Mouse (Mus musculus): ENCODE data around the gene Tmem151b. TPM values are rescaled to one million over a fixed set of nuclear protein-coding genes. Genes with fewer than 3 reads are reported as not detected.

Tmem151b gene
- polyA plus RNA-seq, 1 experiment from 2014 or later = 34.5 TPM

- no peaks in the 10 kb centered on the region for H3K27me3 ChIP-seq
- 0 out of 2 replicates have a peak, but pooled peaks cover 10% of the 10 kb centered on the region for H3K36me3 ChIP-seq
- H3K9me3 ChIP-seq = no peaks in the 10 kb centered on the region
- H3K27ac ChIP-seq (replicated peaks) = no peak overlapping the region
- H3K4me1 ChIP-seq = peaks cover 12% of the 10 kb centered on the region
- ATAC-seq (replicated peaks) = no peak
- no peak overlapping the region for H3K4me2 ChIP-seq (replicated peaks)
- H3K9ac ChIP-seq (replicated peaks) = no peak overlapping the region
- WGBS = 98% methylated on average over 6 of the region's 6 CpGs
- H3K4me3 ChIP-seq = no peak overlapping the region
These were observed 32.7 kb upstream of the Tmem151b start for GRCm38 (mm10) chr17:45582188-45582587.

- no peak for ATAC-seq (replicated peaks)
- no peak overlapping the region for H3K4me3 ChIP-seq
- H3K4me2 ChIP-seq (replicated peaks) = no peak overlapping the region
- no peak overlapping the region for H3K9ac ChIP-seq (replicated peaks)
- no peak overlapping the region for H3K27ac ChIP-seq (replicated peaks)
- H3K27me3 ChIP-seq = no peaks in the 10 kb centered on the region
- H3K4me1 ChIP-seq = peaks cover 12% of the 10 kb centered on the region
- H3K36me3 ChIP-seq = 0 out of 2 replicates have a peak, but pooled peaks cover 3% of the 10 kb centered on the region
- no peaks in the 10 kb centered on the region for H3K9me3 ChIP-seq
- WGBS = 17% methylated on average over 2 of the region's 2 CpGs
These were observed 32.1 kb upstream of the Tmem151b start for GRCm38 (mm10) chr17:45581567-45581983.

GRCm38 (mm10) chr17:45580958-45581477 is 31.5 kb upstream of the Tmem151b start:
- H3K9me3 ChIP-seq = no peaks in the 10 kb centered on the region
- H3K27ac ChIP-seq (replicated peaks) = no peak overlapping the region; the same call in 1 of the 2 replicates
- no peak overlapping the region for H3K9ac ChIP-seq (replicated peaks)
- H3K36me3 ChIP-seq = no peaks in the 10 kb centered on the region
- H3K27me3 ChIP-seq = no peaks in the 10 kb centered on the region
- no peak overlapping the region for H3K4me3 ChIP-seq
- ATAC-seq (replicated peaks) = 0 out of 2 replicates have a peak, but pooled peaks have one; percentile 13
- no peak overlapping the region for H3K4me2 ChIP-seq (replicated peaks)
- H3K4me1 ChIP-seq = peaks cover 12% of the 10 kb centered on the region
- 51% methylated on average over 12 of the region's 12 CpGs for WGBS

- ATAC-seq (replicated peaks) = no peak
- Histone ChIP-seq H3K9ac (replicated peaks) (no peak overlapping the region), H3K27ac (replicated peaks) (no peak overlapping the region), H3K36me3 (no peaks in the 10 kb centered on the region), H3K9me3 (no peaks in the 10 kb centered on the region), H3K27me3 (no peaks in the 10 kb centered on the region), H3K4me2 (replicated peaks) (no peak overlapping the region), H3K4me1 (peaks cover 11% of the 10 kb centered on the region), H3K4me3 (no peak overlapping the region)
- 89% methylated on average over 4 of the region's 4 CpGs for WGBS
These were observed 30.1 kb upstream of the Tmem151b start for GRCm38 (mm10) chr17:45579554-45579953.

- no peaks in the 10 kb centered on the region for H3K27me3 ChIP-seq
- H3K4me3 ChIP-seq = no peak overlapping the region
- no peak overlapping the region for H3K4me2 ChIP-seq (replicated peaks)
- no peaks in the 10 kb centered on the region for H3K9me3 ChIP-seq
- no peak for ATAC-seq (replicated peaks)
- no peak overlapping the region for H3K9ac ChIP-seq (replicated peaks)
- 71% methylated on average over 7 of the region's 7 CpGs for WGBS
- H3K4me1 ChIP-seq = peaks cover 12% of the 10 kb centered on the region
- no peak overlapping the region for H3K27ac ChIP-seq (replicated peaks)
- no peaks in the 10 kb centered on the region for H3K36me3 ChIP-seq
These were observed 29.4 kb upstream of the Tmem151b start for GRCm38 (mm10) chr17:45578843-45579242.

DNA sequence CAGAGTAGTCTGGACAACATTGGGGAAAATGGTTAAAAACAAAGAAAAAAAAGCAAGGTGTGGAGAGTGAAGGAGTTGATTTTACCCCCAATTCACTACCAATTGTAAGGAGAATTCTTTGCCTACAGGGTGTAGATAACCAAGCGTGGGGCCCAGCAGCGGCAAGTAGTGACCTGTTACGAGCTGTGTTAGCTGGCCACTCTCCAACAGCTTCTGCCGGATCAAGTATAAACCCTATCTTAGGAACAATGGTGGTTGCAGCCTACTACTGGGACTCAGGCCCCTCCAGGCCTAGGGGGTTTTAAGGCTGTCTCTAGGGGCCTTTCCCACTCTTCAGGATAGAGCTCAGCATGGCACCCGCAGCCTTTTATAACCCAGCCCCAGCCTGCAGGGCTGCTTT is 28.8 kb upstream of the Tmem151b start:
- Histone ChIP-seq H3K27me3 (no peaks in the 10 kb centered on the region), H3K36me3 (no peaks in the 10 kb centered on the region), H3K4me1 (peaks cover 12% of the 10 kb centered on the region), H3K9me3 (no peaks in the 10 kb centered on the region), H3K27ac (replicated peaks) (no peak overlapping the region), H3K4me3 (no peak overlapping the region), H3K4me2 (replicated peaks) (no peak overlapping the region), H3K9ac (replicated peaks) (no peak overlapping the region)
- WGBS = 63% methylated on average over 5 of the region's 5 CpGs
- ATAC-seq (replicated peaks) = no peak

- Histone ChIP-seq H3K9ac (replicated peaks) (peak overlapping the region; percentile 95; the same call in 1 of the 2 replicates), H3K36me3 (peaks cover 15% of the 10 kb centered on the region), H3K9me3 (no peaks in the 10 kb centered on the region), H3K4me2 (replicated peaks) (peak overlapping the region; percentile 95), H3K27ac (replicated peaks) (peak overlapping the region; percentile 100), H3K4me3 (peak overlapping the region; percentile 89; the same call in 1 of the 2 replicates), H3K4me1 (peaks cover 29% of the 10 kb centered on the region), H3K27me3 (no peaks in the 10 kb centered on the region)
- no peak for ATAC-seq (replicated peaks)
- 91% methylated on average over 8 of the region's 8 CpGs for WGBS
These were observed 25.8 kb upstream of the Tmem151b start for GRCm38 (mm10) chr17:45575123-45575897.

- Histone ChIP-seq H3K36me3 (peaks cover 25% of the 10 kb centered on the region), H3K9me3 (no peaks in the 10 kb centered on the region), H3K9ac (replicated peaks) (peak overlapping the region; percentile 95), H3K4me3 (peak overlapping the region; percentile 89), H3K4me2 (replicated peaks) (peak overlapping the region; percentile 95), H3K27me3 (no peaks in the 10 kb centered on the region), H3K4me1 (peaks cover 37% of the 10 kb centered on the region), H3K27ac (replicated peaks) (peak overlapping the region; percentile 100)
- peak; percentile 81 for ATAC-seq (replicated peaks)
- WGBS = 1% methylated on average over 17 of the region's 17 CpGs
These were observed 24.8 kb upstream of the Tmem151b start for GRCm38 (mm10) chr17:45574129-45574761.

DNA sequence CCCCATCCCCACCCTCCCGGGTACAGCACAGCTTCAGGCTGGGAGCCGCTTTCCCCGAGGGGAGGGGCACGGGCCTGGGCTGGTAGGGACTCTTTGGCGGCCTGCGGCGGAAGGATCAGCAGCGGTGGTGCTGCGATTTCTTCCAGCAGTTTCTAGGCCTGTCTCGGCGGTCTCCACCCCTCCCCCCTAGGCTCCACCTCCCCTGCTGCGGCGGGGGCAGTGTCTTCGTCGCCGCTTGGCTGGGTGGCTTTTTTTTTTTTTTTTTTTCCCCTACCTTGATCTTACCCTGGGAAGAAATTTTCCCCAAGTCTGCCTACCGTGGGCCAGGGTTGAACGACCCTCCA is 24.3 kb upstream of the Tmem151b start:
- peak; percentile 72 for ATAC-seq (replicated peaks)
- peak overlapping the region; percentile 89 for H3K4me3 ChIP-seq
- H3K9me3 ChIP-seq = no peaks in the 10 kb centered on the region
- peak overlapping the region; percentile 100 for H3K27ac ChIP-seq (replicated peaks)
- under 1% methylated on average over 18 of the region's 18 CpGs for WGBS
- H3K4me2 ChIP-seq (replicated peaks) = peak overlapping the region; percentile 95
- peak overlapping the region; percentile 95 for H3K9ac ChIP-seq (replicated peaks)
- peaks cover 37% of the 10 kb centered on the region for H3K4me1 ChIP-seq
- no peaks in the 10 kb centered on the region for H3K27me3 ChIP-seq
- peaks cover 30% of the 10 kb centered on the region for H3K36me3 ChIP-seq

- H3K4me2 ChIP-seq (replicated peaks) = peak within 1 kb of the TSS; percentile 95
- H3K9me3 ChIP-seq = no peaks in the 10 kb centered on the region
- H3K9ac ChIP-seq (replicated peaks) = peak within 1 kb of the TSS; percentile 95
- no peaks in the 10 kb centered on the region for H3K27me3 ChIP-seq
- peak within 1 kb of the TSS; percentile 89 for H3K4me3 ChIP-seq
- H3K4me1 ChIP-seq = peaks cover 37% of the 10 kb centered on the region
- peak within 1 kb of the TSS; percentile 100 for H3K27ac ChIP-seq (replicated peaks)
- WGBS = under 1% methylated on average over 41 of the region's 41 CpGs
- ATAC-seq (replicated peaks) = peak; percentile 79
- H3K36me3 ChIP-seq = peaks cover 35% of the 10 kb centered on the region
These were observed 23.8 kb upstream of the Tmem151b start, which contains the start of gene Hsp90ab1 for GRCm38 (mm10) chr17:45573087-45573779. Gene Hsp90ab1, minus strand, starts transcription at chr17:45573271.

GRCm38 (mm10) chr17:45572103-45573086 is 22.9 kb upstream of the Tmem151b start:
- WGBS = under 1% methylated on average over 57 of the region's 57 CpGs
- peaks cover 41% of the 10 kb centered on the region for H3K4me1 ChIP-seq
- ATAC-seq (replicated peaks) = peak; percentile 51

More at GRCm38 (mm10) chr17:45572103-45573086, 22.9 kb upstream of the Tmem151b start:
- no peaks in the 10 kb centered on the region for H3K9me3 ChIP-seq
- peak overlapping the region; percentile 100 for H3K27ac ChIP-seq (replicated peaks)
- peak overlapping the region; percentile 95 for H3K4me2 ChIP-seq (replicated peaks)
- H3K36me3 ChIP-seq = peaks cover 44% of the 10 kb centered on the region
- H3K9ac ChIP-seq (replicated peaks) = peak overlapping the region; percentile 95
- peak overlapping the region; percentile 89 for H3K4me3 ChIP-seq
- no peaks in the 10 kb centered on the region for H3K27me3 ChIP-seq

Data from forebrain, embryonic 15.5 days (tissue).